Mouse (Mus musculus): Measurements from ENCODE around the gene Gdf5.
"Not testable (repeated sequence)": the region's sequence is repeated elsewhere in the genome, so short reads cannot be mapped to it uniquely, and the experiment has no call there.

The Gdf5 gene

GRCm38 (mm10) chr2:155941697-155942442 lies 3.3 kb downstream of the Gdf5 start:
- no peak for DNase-seq (ENCODE audit: extremely low spot score)

- no peak for DNase-seq (ENCODE audit: extremely low spot score)
Measured at GRCm38 (mm10) chr2:155940681-155941080, 4.5 kb downstream of the Gdf5 start, which contains the start of gene Gm15557. Gene Gm15557 (plus strand): TSS chr2:155940728.

DNA sequence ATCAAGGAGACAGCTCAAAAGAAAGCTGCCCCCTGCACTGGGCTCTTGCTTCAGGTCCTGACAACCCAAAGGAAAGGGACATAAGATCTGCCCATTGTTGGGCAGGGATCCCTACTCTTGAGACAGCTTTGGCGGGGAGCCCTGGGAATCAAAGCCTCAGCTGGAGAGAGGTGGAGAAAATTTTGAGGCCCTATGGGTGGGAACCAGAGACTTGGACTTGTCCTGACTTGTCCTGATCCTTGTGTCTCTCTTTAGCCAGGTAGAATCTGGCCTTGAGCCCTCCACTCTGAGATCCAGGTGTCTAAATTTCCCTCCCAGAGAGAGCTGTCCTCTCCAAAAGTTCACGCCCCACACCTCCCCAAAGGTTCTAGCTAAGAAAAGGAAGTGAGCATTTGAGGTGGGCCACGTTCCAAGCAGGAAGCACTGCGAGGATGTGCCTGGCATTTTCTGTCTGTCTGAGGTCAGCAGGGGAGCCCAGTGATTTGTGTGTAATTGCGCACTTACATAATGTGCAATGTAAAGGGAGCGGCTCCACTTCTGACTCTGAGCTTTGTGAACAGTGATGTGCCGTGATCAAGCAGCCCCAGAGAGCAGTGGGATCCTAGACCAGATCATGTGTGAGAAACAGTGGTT lies 5.2 kb downstream of the Gdf5 start:
- no peak for DNase-seq (ENCODE audit: extremely low spot score)

DNA sequence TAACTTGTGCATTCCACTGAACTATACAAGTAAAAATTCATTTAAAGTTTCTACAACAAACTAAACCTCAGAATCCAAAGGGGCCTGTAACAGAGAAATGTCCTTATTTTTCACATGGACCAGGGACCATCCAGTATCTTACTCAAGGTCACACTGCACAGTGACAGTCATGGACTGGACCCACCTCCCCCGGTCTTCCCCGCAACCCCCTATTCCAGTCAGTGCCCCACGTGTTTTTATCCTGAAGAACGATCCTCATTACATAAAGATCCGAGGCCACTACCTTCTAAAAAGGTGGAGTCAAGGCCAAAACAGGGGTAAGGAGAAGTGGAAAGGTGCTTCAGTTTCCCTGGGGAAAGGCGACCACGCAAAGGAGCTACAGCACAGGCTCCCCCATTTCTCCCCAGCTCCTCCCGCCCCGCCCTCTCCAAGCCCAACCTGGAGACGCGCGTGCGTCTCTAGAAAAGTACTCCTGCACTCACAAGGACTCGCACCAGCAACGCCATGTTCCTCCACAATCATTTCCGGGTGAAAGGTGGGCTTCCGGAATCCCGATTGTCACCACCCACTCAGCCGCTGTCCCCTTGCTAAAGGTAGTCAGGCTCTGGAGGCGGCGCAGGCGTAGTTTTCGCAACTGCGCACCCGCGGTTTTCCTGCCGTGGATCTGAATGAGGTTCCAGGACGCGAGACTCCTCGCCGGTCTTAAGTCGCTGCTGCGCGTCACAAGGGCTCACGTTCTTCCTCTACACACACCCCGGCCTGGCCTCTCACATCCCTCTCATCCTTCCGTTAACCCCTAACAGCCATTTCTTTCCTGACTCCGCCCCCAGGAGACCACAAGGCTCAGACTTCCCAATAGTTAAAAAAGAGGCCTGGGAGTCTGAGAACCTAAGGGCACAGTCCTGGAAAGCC lies 15.4 kb downstream of the Gdf5 start, which contains the start of gene Uqcc1:
Gene Uqcc1, minus strand, starts transcription at position 780 of the 912 bp plus-strand sequence.
- peak; percentile 94 for DNase-seq (ENCODE audit: extremely low spot score)

DNA sequence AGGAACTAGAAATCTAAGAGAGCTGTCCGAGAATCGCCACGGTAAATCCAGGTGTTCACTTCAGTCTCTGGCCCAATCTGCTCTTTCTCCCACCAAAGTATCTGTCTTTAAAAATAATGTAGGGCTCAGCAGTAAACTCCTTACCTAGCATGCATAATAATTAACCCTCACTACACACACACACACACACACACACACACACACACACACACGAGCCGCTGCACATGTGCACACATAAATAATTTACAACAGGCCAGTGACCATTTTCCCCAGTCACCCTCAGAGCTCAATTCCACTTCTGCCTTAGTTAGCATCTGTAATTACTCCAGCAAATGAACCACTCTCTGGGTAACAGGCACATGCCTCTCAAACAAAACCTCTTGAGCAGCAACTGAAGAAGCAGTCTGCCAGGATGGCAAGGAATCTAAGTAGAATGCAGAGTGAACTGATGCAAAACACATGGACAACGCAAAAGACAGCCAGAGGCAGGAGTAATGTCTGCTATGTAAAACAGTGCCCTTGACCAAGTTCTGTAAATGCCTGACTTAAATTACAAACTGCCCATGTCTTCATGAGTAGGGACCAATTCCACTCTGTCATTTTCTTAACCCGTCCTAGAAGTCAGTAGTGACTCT lies 16.3 kb downstream of the Gdf5 start:
- no peak for DNase-seq (ENCODE audit: extremely low spot score)

- DNase-seq (ENCODE audit: extremely low spot score) = not testable (repeated sequence)
Measured at GRCm38 (mm10) chr2:155925213-155925612, 20.0 kb downstream of the Gdf5 start.

DNA sequence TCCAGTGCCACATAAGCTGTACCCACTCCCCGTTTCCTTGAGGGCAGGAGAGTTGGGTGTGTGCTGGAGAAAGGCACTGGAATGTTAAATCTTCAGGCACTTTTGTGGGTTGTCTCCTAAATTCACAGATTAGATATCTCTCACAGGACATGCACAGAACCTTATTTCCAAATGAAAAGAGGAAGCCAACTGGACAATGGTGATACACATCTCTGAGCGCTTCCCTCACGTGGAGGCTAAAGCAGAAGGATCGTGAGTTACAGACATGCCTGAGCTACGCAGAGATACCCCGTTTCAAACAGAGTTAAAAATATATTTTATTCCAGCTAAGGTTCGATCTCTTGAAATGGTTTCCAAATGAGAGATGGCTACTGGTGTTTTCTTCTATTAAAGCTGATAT lies 22.0 kb downstream of the Gdf5 start:
- DNase-seq (ENCODE audit: extremely low spot score) = no peak

GRCm38 (mm10) chr2:155914684-155915083 lies 30.5 kb downstream of the Gdf5 start:
- no peak for DNase-seq (ENCODE audit: extremely low spot score)

DNA sequence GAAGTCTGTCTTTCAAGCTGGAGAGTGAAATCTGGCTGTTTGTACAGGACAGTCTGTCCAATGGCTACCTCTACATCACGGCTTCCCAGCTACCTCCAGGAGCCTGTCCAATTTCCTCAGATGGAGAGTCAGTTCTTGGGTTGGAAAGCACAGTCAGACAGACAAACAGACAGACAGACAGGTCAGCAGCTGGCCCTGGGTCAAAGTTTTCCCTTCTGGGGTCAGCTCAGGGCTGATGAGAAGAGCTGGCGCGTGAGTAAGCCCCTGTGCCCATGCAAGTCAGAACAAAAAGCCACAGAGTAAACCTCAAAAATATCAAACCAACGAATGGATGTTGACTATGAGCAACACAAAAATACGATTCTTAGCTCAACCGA lies 41.5 kb downstream of the Gdf5 start:
- DNase-seq (ENCODE audit: extremely low spot score) = no peak

DNA sequence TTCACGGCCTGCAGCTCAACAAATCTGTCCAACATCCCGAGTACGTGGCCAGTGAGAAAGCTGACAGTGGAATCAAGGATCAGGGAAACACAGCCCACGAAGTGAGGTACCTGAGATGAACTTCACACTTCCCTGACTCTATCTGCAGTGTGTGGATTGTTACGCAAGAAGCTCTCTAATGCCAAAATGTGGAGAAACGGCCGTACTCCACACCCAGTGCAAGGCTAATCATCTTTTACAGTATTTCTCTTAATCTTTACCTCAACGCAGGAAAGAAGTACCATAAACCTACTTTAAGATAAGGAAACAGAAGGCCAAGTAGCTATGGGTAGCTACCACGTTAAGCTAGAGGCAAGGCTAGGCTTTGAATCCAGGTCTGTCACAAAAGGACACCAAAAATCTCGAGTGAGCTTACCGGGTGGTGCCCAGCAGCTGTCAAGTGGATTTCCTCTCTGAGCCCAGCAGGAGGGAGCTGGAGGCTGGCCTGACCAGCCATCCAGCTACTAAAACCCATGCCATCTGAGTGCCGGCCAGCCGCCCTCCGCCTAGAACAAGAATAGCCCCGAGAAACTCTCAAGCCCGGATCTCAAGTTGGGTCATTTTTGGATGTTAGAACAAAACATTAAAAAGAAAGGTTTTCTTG lies 42.1 kb downstream of the Gdf5 start:
- DNase-seq (ENCODE audit: extremely low spot score) = no peak

DNA sequence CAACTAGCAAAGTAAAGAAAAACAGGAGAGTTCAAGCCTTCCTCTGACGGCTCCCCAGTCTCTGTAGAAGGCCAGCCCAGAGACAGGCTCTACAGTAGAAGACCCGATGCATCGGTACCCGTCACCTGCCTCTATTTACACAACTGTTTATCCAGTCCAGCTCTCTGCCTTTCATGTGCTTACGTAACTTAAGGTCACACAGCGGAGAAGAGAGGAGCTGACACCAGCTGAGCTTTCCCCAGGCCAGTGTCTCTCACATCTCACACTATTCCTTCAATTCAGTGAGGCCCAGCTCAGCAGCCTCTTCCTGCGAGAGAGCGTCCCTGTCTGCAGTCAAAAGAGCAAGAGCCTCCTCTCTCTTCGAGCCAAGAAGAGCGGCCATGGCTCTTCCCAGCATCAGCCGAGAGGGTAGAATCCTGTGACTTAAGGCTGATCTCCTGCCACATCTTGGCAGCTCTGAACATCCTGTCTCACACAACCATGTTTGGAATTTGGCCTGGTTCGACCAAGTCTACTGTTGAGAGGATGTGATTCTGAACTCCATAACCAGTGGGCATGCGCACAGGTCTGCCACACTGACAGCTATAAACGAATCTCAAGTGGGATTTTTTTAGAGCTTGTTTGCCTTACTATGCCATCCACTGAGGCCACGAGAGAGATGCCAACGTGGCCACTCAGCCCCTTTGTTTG lies 50.0 kb downstream of the Gdf5 start:
- DNase-seq (ENCODE audit: extremely low spot score) = no peak

GRCm38 (mm10) chr2:155894307-155895045 lies 50.7 kb downstream of the Gdf5 start:
- no peak for DNase-seq (ENCODE audit: extremely low spot score)

All from embryo, embryonic 9.5 days (tissue).